Comparison of ENCODE assay signal across 8 mouse cellular contexts in genomic region chr7:45873061-45873947, GRCm38 (mm10). TPM values are rescaled to one million over a fixed set of nuclear protein-coding genes. Genes with fewer than 3 reads are reported as not detected.
DNase-seq lines count a peak whose midpoint lies in the region; ATAC-seq and TF ChIP-seq lines count a peak whose summit lies in the region.

No protein-coding gene starts in this region.

- H3K27me3 ChIP-seq in C2C12 (ENCODE audit: control insufficient read depth, insufficient read depth, insufficient read length) = peaks cover 8% of the 10 kb centered on the region
- H3K27me3 ChIP-seq in embryonic facial prominence, embryonic 12.5 days = peaks cover 37% of the 10 kb centered on the region
- peaks cover 39% of the 10 kb centered on the region for H3K27me3 ChIP-seq in heart, embryonic 10.5 days (ENCODE audit: insufficient read depth, poor library complexity, severe bottlenecking)
- H3K27me3 ChIP-seq in liver, postnatal 0 days (ENCODE audit: insufficient read depth, low read length) = peaks cover 35% of the 10 kb centered on the region
- peaks cover 38% of the 10 kb centered on the region for H3K27me3 ChIP-seq in neural tube, embryonic 12.5 days (replicated peaks)
- no peaks in the 10 kb centered on the region for H3K27me3 ChIP-seq in testis, adult 2 months (ENCODE audit: control insufficient read depth, insufficient read depth, low read length)

- 2% methylated on average over 28 of the region's 28 CpGs for WGBS in embryonic facial prominence, embryonic 12.5 days
- WGBS in heart, embryonic 10.5 days = 3% methylated on average over 28 of the region's 28 CpGs
- WGBS in liver, postnatal 0 days (ENCODE audit: insufficient replicate concordance) = 1% methylated on average over 28 of the region's 28 CpGs
- WGBS in neural tube, embryonic 12.5 days = 2% methylated on average over 28 of the region's 28 CpGs

- peak overlapping the region; percentile 81 for H3K4me2 ChIP-seq in embryonic facial prominence, embryonic 12.5 days (replicated peaks)
- peak overlapping the region; percentile 86 for H3K4me2 ChIP-seq in liver, postnatal 0 days (ENCODE audit: low read depth, low read length)
- H3K4me2 ChIP-seq in neural tube, embryonic 12.5 days (replicated peaks) = peak overlapping the region; percentile 88

- TF ChIP-seq CTCF in C2C12 (IDR thresholded peaks at IDR 0.05; ENCODE audit: control insufficient read depth, insufficient read depth, insufficient read length) = no peak
- peak; percentile 51 for TF ChIP-seq CTCF in liver, postnatal 0 days (IDR thresholded peaks at IDR 0.05; ENCODE audit: low read depth)
- TF ChIP-seq CTCF in testis, adult 2 months (IDR thresholded peaks at IDR 0.05; ENCODE audit: control insufficient read depth, insufficient read depth, insufficient replicate concordance, low read depth, low read length) = no peak

- peaks cover 39% of the 10 kb centered on the region for H3K4me1 ChIP-seq in embryonic facial prominence, embryonic 12.5 days
- peaks cover 46% of the 10 kb centered on the region for H3K4me1 ChIP-seq in heart, embryonic 10.5 days
- peaks cover 13% of the 10 kb centered on the region for H3K4me1 ChIP-seq in liver, postnatal 0 days (ENCODE audit: insufficient read depth)
- peaks cover 47% of the 10 kb centered on the region for H3K4me1 ChIP-seq in neural tube, embryonic 12.5 days
- H3K4me1 ChIP-seq in testis, adult 2 months (ENCODE audit: control insufficient read depth, insufficient read depth, low read length) = peaks cover 39% of the 10 kb centered on the region

- H3ac ChIP-seq in C2C12 (ENCODE audit: control insufficient read depth, insufficient read length, low read depth) = peak overlapping the region; percentile 87

- peaks cover 19% of the 10 kb centered on the region for H3K79me3 ChIP-seq in C2C12 (ENCODE audit: low read depth)

- 0 out of 2 replicates have a peak, but pooled peaks have one; percentile 11 for ATAC-seq in embryonic facial prominence, embryonic 12.5 days (ENCODE audit: insufficient number of reproducible peaks, insufficient read depth, low FRiP score, low TSS enrichment)
- ATAC-seq in liver, postnatal 0 days = peak; percentile 73
- peak; percentile 27 for ATAC-seq in neural tube, embryonic 12.5 days (ENCODE audit: low FRiP score, low read depth)

- H3K79me2 ChIP-seq in C2C12 (ENCODE audit: control insufficient read depth, insufficient read depth) = peaks cover 40% of the 10 kb centered on the region

- DNase-seq in adrenal gland, postnatal 25 days = peak; percentile 66
- DNase-seq in heart, embryonic 10.5 days (ENCODE audit: low spot score) = peak; percentile 87
- DNase-seq in kidney, adult 9 months = peak; percentile 78
- DNase-seq in liver, postnatal 0 days = peak; percentile 69

- peaks cover 34% of the 10 kb centered on the region for H3K36me3 ChIP-seq in C2C12 (ENCODE audit: control insufficient read depth, insufficient read depth)
- H3K36me3 ChIP-seq in embryonic facial prominence, embryonic 12.5 days = peaks cover 38% of the 10 kb centered on the region
- H3K36me3 ChIP-seq in heart, embryonic 10.5 days = peaks cover 44% of the 10 kb centered on the region
- H3K36me3 ChIP-seq in liver, postnatal 0 days (replicated peaks; ENCODE audit: insufficient read depth, low read length) = peaks cover 30% of the 10 kb centered on the region
- peaks cover 31% of the 10 kb centered on the region for H3K36me3 ChIP-seq in neural tube, embryonic 12.5 days
- no peaks in the 10 kb centered on the region; the same call in 1 of the 2 replicates for H3K36me3 ChIP-seq in testis, adult 2 months (ENCODE audit: control insufficient read depth, insufficient read depth, low read length)

- no peak for TF ChIP-seq POLR2A in testis, adult 2 months (IDR thresholded peaks at IDR 0.05; ENCODE audit: control insufficient read depth, low read depth, low read length)

- H3K9me3 ChIP-seq in embryonic facial prominence, embryonic 12.5 days = no peaks in the 10 kb centered on the region
- H3K9me3 ChIP-seq in heart, embryonic 10.5 days = no peaks in the 10 kb centered on the region
- H3K9me3 ChIP-seq in liver, postnatal 0 days (ENCODE audit: low read length) = no peaks in the 10 kb centered on the region
- H3K9me3 ChIP-seq in neural tube, embryonic 12.5 days = no peaks in the 10 kb centered on the region

- H3K9ac ChIP-seq in embryonic facial prominence, embryonic 12.5 days = peak overlapping the region; percentile 94
- peak overlapping the region; percentile 95 for H3K9ac ChIP-seq in liver, postnatal 0 days (replicated peaks)
- H3K9ac ChIP-seq in neural tube, embryonic 12.5 days = peak overlapping the region; percentile 89

- peak overlapping the region; percentile 60 for H3K4me3 ChIP-seq in C2C12 (ENCODE audit: insufficient read depth, poor library complexity, severe bottlenecking)
- H3K4me3 ChIP-seq in embryonic facial prominence, embryonic 12.5 days = peak overlapping the region; percentile 82
- H3K4me3 ChIP-seq in heart, embryonic 10.5 days = peak overlapping the region; percentile 88
- peak overlapping the region; percentile 92 for H3K4me3 ChIP-seq in liver, postnatal 0 days (ENCODE audit: low read depth, low read length)
- H3K4me3 ChIP-seq in neural tube, embryonic 12.5 days = peak overlapping the region; percentile 65
- H3K4me3 ChIP-seq in testis, adult 2 months (ENCODE audit: control insufficient read depth, low read depth, low read length) = peak overlapping the region; percentile 94

- peak overlapping the region; percentile 92 for H3K27ac ChIP-seq in embryonic facial prominence, embryonic 12.5 days
- peak overlapping the region; percentile 95 for H3K27ac ChIP-seq in heart, embryonic 10.5 days
- H3K27ac ChIP-seq in liver, postnatal 0 days (ENCODE audit: low read depth) = peak overlapping the region; percentile 96
- peak overlapping the region; percentile 29 for H3K27ac ChIP-seq in neural tube, embryonic 12.5 days
- peak overlapping the region; percentile 87 for H3K27ac ChIP-seq in testis, adult 2 months (ENCODE audit: control insufficient read depth, insufficient read depth, low read depth, low read length)

- no peak for TF ChIP-seq EP300 in liver, postnatal 0 days (IDR thresholded peaks at IDR 0.05; ENCODE audit: low read depth)

TF ChIP-seq in C2C12, 6 proteins besides CTCF, POLR2A, EP300 and RAD21 (continues in another document):
- TF ChIP-seq MYOG (IDR thresholded peaks at IDR 0.05; ENCODE audit: control insufficient read depth, extremely low read depth, insufficient read length) (no peak), USF1 (IDR thresholded peaks at IDR 0.05; ENCODE audit: low read depth) (no peak), MAX (IDR thresholded peaks at IDR 0.05) (no peak), FOSL1 (IDR thresholded peaks at IDR 0.05; ENCODE audit: insufficient read depth, low read length, poor library complexity, severe bottlenecking) (no peak), MYOD1 (IDR thresholded peaks at IDR 0.05; ENCODE audit: control insufficient read depth, insufficient read length, low read depth) (no peak)

RNA-seq across cellular contexts. Expression of gene Kdelr1, which starts 0.7 kb away (rescaled TPM):
- polyA plus RNA-seq in C2C12 (2012; fragmentation: generic; extraction: Trizol) = 122 TPM
- 140 and 141 TPM in 2 replicates for total RNA-seq in adrenal gland, postnatal 25 days (2021)
- 53.6 and 66.3 TPM in 2 replicates for polyA plus RNA-seq in embryonic facial prominence, embryonic 12.5 days (2016; fragmentation: Nextera tagmentation; extraction: Ambion mirVana)
- 44.1 and 57.5 TPM in 2 replicates for polyA plus RNA-seq in heart, embryonic 10.5 days (2016; fragmentation: Nextera tagmentation; extraction: Ambion mirVana)
- polyA plus RNA-seq in liver, postnatal 0 days (2015; fragmentation: Nextera tagmentation; extraction: Ambion mirVana) = 33.9 and 37.3 TPM in 2 replicates
- 41.8 and 54.4 TPM in 2 replicates for polyA plus RNA-seq in neural tube, embryonic 12.5 days (2016; fragmentation: Nextera tagmentation; extraction: Ambion mirVana)
- polyA plus RNA-seq in testis, adult 2 months (2012; rRNA removed) = 67.4 and 82.4 TPM in 2 replicates

RNA-seq across cellular contexts. Expression of gene Grin2d, which starts 4.9 kb away (rescaled TPM):
- 1.1 TPM for polyA plus RNA-seq in C2C12 (2012; fragmentation: generic; extraction: Trizol)
- total RNA-seq in adrenal gland, postnatal 25 days (2021) = 0.43 and 1.2 TPM in 2 replicates
- 0.56 and 0.64 TPM in 2 replicates for polyA plus RNA-seq in embryonic facial prominence, embryonic 12.5 days (2016; fragmentation: Nextera tagmentation; extraction: Ambion mirVana)
- 0.10 and 0.18 TPM in 2 replicates for polyA plus RNA-seq in heart, embryonic 10.5 days (2016; fragmentation: Nextera tagmentation; extraction: Ambion mirVana)
- polyA plus RNA-seq in liver, postnatal 0 days (2015; fragmentation: Nextera tagmentation; extraction: Ambion mirVana) = 0.02 and 0.05 TPM in 2 replicates
- 1.3 and 1.5 TPM in 2 replicates for polyA plus RNA-seq in neural tube, embryonic 12.5 days (2016; fragmentation: Nextera tagmentation; extraction: Ambion mirVana)
- polyA plus RNA-seq in testis, adult 2 months (2012; rRNA removed) = 21.1 and 22.3 TPM in 2 replicates

RNA-seq across cellular contexts. Expression of gene Syngr4, which starts 23.2 kb away (rescaled TPM):
- 0.15 TPM for polyA plus RNA-seq in C2C12 (2012; fragmentation: generic; extraction: Trizol)
- total RNA-seq in adrenal gland, postnatal 25 days (2021) = 0.70 TPM in 1 of 2 replicates, not detected in the other
- 0.33 and 0.82 TPM in 2 replicates for polyA plus RNA-seq in embryonic facial prominence, embryonic 12.5 days (2016; fragmentation: Nextera tagmentation; extraction: Ambion mirVana)
- 0.99 and 1.5 TPM in 2 replicates for polyA plus RNA-seq in heart, embryonic 10.5 days (2016; fragmentation: Nextera tagmentation; extraction: Ambion mirVana)
- 0.70 and 0.71 TPM in 2 replicates for polyA plus RNA-seq in liver, postnatal 0 days (2015; fragmentation: Nextera tagmentation; extraction: Ambion mirVana)
- polyA plus RNA-seq in neural tube, embryonic 12.5 days (2016; fragmentation: Nextera tagmentation; extraction: Ambion mirVana) = 0.22 and 0.56 TPM in 2 replicates
- polyA plus RNA-seq in testis, adult 2 months (2012; rRNA removed) = 758 and 764 TPM in 2 replicates

RNA-seq across cellular contexts. Expression of gene Tmem143, which starts 23.4 kb away (rescaled TPM):
- polyA plus RNA-seq in C2C12 (2012; fragmentation: generic; extraction: Trizol) = 21.9 TPM
- 53.0 and 61.3 TPM in 2 replicates for total RNA-seq in adrenal gland, postnatal 25 days (2021)
- 5.7 and 6.5 TPM in 2 replicates for polyA plus RNA-seq in embryonic facial prominence, embryonic 12.5 days (2016; fragmentation: Nextera tagmentation; extraction: Ambion mirVana)
- polyA plus RNA-seq in heart, embryonic 10.5 days (2016; fragmentation: Nextera tagmentation; extraction: Ambion mirVana) = 5.8 and 6.5 TPM in 2 replicates
- polyA plus RNA-seq in liver, postnatal 0 days (2015; fragmentation: Nextera tagmentation; extraction: Ambion mirVana) = 3.5 and 4.3 TPM in 2 replicates
- polyA plus RNA-seq in neural tube, embryonic 12.5 days (2016; fragmentation: Nextera tagmentation; extraction: Ambion mirVana) = 3.9 and 4.4 TPM in 2 replicates
- polyA plus RNA-seq in testis, adult 2 months (2012; rRNA removed) = 8.1 and 8.8 TPM in 2 replicates

RNA-seq across cellular contexts. Expression of gene Grwd1, which starts 42.6 kb away (rescaled TPM):
- 110 TPM for polyA plus RNA-seq in C2C12 (2012; fragmentation: generic; extraction: Trizol)
- 22.3 and 26.6 TPM in 2 replicates for total RNA-seq in adrenal gland, postnatal 25 days (2021)
- 75.6 and 76.3 TPM in 2 replicates for polyA plus RNA-seq in embryonic facial prominence, embryonic 12.5 days (2016; fragmentation: Nextera tagmentation; extraction: Ambion mirVana)
- 69.8 and 97.9 TPM in 2 replicates for polyA plus RNA-seq in heart, embryonic 10.5 days (2016; fragmentation: Nextera tagmentation; extraction: Ambion mirVana)
- polyA plus RNA-seq in liver, postnatal 0 days (2015; fragmentation: Nextera tagmentation; extraction: Ambion mirVana) = 18.3 and 19.3 TPM in 2 replicates
- polyA plus RNA-seq in neural tube, embryonic 12.5 days (2016; fragmentation: Nextera tagmentation; extraction: Ambion mirVana) = 48.3 and 50.7 TPM in 2 replicates
- polyA plus RNA-seq in testis, adult 2 months (2012; rRNA removed) = 11.2 and 12.1 TPM in 2 replicates

Comparison
In these comparisons a context has a peak if more than half of its experiments do, and no peak if none do; other contexts are left out.
1. Peak in every context shown above with its lines: DNase-seq, ATAC-seq, H3K4me3 ChIP-seq and H3K27ac ChIP-seq.
2. ATAC-seq: peak in every context shown above with its lines; median percentile 73 in liver, postnatal 0 days; 27 in neural tube, embryonic 12.5 days; 11 in embryonic facial prominence, embryonic 12.5 days.
3. H3K27ac ChIP-seq: peak in every context shown above with its lines; median percentile 96 in liver, postnatal 0 days; 95 in heart, embryonic 10.5 days; 92 in embryonic facial prominence, embryonic 12.5 days; 87 in testis, adult 2 months; 29 in neural tube, embryonic 12.5 days.
4. RNA of gene Syngr4, which starts 23.2 kb away (polyA plus RNA-seq): 758 to 764 TPM in testis, adult 2 months; 0.99 to 1.5 TPM in heart, embryonic 10.5 days, 0.33 to 0.82 TPM in embryonic facial prominence, embryonic 12.5 days, 0.70 to 0.71 TPM in liver, postnatal 0 days, 0.22 to 0.56 TPM in neural tube, embryonic 12.5 days and 0.15 TPM in C2C12 (single experiment); every median in the first group is over 100 times any median in the second.